Mouse (Mus musculus): ENCODE measurements at regions not wholly inside any gene's neighbourhood (a gene's known extent, or its start where the extent isn't known, plus 50 kb on each side); places are given as distances from the start of the nearest gene placed in this dataset.
A peak's percentile ranks its signal among the peaks of the same experiment; 100 is the strongest.
"Not testable (repeated sequence)": the region's sequence is repeated elsewhere in the genome, so short reads cannot be mapped to it uniquely, and the experiment has no call there.

DNA sequence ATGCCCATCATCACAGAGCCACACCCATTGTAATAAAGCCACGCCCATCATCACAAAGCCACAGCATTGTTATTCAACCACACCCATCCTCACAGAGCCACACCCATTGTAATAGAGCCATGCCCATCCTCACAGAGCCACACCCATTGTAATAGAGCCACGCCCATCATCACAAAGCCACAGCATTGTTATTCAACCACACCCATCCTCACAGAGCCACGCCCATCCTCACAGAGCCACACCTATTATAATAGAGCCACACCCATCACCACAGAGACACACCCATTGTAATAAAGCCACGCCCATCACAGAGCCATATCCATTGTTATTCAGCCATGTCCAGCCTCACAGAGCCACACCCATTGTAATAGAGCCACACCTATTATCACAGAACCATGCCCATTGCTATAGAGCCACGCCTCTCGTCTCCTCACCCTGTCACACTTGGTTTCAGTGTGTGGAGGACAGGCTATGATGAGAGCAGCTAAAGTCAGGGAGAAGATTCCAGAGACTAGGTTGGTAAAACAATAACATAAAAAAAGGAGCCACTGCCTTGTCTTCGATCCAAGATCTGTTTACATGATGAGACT lies 85.6 kb downstream of the Gxylt1 start:
- no peak for DNase-seq

DNA sequence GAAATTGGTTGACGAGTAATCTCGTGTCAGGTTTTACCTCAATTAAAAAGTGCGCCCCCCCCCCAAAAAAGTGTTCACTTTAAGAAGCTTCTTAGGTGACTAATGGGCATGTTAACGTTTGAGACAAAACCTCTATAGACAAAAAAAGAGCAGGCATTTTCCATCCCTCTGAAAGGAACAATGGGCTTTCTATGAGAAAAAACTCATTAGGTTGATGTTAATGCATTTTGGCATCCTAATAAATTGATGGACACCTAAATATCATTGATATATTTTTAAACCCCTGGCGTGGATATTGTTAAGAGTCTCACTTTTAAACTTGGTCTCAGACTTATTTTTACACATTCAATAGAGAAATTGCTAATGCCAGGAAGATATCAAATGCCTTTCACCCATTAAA lies 98.8 kb downstream of the Gxylt1 start:
- no peak for DNase-seq

DNA sequence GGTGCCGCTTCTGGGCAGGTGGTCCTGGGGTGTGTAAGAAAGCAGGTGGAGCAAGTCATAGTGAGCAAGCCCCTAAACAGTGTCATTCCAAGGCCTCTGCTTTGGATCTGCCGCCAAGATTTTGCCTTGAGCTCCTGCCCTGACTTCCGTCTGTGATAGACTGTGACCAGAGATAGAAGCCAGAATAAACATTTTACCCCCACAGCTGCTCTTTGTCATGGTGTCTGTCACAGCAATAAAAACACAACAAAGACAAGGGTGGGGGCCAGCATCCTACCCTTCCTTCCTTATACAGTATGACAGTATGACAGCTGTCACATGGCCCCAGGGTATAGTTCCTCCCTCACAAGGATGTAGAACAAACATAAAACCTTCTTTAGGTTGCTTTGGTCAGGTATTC lies 106.2 kb downstream of the Gxylt1 start:
- DNase-seq, result no peak

DNA sequence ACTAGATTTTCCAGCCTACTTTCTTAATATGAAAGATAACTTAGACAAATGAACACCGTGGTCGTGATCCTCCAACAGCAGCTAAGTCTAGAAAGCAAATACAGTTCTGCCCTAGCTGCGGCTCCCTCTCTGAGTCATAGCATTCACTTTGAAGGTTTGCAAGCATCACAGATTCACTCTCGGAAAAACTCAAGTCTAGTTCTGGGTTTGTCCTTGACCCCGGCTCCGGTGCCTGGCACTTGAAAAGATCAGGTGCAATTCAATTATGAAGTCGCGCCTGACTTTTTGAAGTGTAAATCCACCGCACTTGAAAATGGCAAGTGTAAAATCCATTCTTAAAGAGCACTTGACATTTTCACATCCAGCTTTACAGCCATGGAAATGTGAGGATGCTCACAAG lies 107.5 kb downstream of the Gxylt1 start:
- DNase-seq, result no peak

DNA sequence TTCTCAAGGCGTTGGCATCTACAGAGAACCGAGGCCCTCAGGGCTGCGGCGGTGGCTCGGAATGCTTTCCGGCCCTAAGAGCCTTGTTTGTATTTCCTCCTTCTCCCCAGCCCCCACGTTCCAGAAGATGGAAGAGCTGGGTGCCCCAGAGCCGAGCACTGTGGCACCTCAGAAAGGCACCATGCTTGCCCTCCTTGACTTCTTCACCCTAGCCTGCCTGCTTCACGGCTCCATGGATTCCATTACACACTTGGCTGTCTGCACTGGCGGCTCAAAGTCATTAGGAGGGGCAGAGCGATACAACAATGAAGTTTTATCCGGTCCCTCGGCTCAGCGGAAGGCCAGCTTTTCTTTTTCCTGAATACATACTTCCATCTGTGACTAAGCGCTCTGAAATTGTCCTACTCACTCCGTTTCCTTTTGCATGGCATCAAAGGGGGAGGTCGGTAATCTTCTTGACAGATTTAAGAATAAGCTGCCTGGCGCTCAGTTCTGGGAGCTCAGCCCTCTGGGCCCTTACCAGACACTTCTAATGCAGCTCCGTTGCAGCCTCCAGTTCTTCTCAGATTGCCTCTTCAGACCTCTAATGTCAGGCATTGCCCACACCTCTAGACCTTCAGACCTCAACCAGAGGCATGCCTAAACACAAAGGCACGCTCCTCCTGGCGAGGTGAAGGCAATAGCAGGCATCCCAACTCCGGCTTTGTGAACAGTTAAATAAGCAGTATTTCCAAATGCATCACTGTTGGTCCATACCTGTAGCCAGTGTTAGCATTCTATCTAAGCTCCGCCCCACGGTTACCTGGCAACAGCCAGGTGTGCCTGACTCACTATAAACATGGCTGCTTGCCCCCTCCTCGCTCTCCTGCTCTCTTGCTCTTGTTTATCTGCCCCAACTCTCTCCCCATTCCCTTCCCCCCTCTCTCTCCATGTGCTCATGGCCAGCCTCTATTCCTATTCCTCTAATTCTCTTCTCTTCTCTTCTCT lies 112.8 kb downstream of the Gxylt1 start:
- no peak for DNase-seq

DNA sequence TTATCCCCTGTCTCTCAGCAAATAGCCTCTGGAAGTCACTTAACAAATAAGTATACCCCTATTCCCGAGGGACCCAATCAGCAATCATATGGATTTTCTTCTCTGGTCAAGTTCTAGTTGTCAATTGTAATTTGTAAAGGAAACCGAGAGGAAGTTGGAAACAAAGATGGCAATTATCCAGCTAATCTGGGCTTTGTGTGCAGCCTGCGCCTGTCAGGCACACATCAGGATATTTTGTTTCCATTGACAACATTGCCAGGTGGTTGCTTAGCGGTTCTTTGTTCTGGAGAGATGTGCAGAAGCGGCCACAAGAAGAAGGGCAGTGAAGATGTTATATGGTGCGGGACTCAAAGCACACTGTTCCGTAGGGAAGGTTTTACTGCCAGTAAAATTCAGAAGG lies 113.7 kb downstream of the Gxylt1 start:
- no peak for DNase-seq

DNA sequence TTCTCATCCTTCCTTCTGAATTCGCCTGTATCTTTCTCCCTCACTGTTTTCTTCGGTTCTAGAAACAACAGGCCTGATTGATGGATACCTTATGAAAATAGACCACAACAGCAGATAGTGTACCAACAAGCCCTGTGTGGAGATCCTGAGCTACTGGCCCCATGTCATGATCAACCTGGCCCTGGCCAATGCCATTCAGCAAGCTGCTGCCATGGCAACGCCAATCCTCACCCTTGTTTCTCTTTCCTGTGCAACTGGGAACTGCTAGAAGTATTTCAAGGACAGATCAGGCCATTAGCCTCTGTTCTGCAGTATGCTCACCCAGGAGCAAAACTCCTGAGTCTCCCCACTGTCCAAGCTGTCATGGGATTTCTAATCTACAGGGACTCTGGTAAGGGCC lies 119.2 kb downstream of the Gxylt1 start:
- no peak for DNase-seq

DNA sequence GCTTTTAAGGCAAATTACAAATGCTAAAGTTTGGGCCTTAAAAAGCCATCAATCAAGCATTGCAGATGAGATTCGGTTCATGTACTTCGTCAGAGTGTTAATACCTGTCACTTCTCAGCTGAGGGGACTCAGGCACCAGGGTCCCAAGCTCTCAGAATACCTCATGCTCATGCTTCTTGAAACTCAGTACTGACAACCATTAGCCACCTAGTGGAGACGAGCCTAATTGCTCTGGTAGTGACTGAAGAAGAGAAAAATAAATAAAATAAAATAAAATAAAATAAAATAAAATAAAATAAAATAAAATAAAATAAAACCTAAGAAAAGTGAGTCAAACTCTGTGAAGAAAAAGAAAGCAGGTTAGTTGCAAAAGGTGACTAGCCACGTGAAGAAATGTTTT lies 121.0 kb downstream of the Gxylt1 start:
- DNase-seq, result no peak

DNA sequence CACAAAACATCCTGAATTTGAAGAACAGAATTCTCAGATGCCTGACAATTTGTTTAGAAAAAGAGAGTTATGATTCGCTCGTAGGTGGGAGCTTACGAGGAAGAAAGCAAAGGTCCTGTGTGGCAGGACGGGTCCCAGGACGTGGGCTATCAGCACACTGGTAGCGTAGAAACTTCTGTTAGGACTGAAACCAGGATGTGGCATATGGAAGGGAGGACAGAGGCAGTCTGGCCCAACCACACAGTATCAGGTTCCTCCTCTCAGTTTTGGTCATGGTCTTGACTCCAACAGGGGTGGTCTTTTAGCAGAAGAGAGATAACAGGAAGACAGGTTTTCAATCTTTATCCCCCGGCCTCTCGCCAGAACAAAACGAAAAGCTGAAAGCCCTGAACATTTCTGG lies 130.1 kb downstream of the Gxylt1 start:
- no peak for DNase-seq

DNA sequence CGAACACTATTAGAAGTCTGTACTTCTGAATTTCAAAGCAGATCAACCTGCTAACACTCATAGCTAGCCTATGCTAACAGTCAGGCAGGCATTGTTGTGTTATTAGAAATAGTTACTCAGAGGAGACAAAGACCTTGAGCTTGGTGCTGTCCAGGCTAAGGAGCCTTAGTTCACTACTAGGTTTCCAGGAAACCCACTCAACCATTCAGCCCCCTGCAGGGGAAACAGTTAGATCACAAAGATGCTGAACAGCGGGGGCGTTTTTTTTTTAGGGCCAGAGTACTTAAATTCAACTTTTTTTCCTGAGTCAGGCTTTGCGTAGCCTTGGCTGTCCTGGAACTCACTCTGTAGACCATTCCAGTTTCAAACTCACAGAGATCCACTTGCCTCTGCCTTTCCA lies 130.7 kb downstream of the Gxylt1 start:
- no peak for DNase-seq

DNA sequence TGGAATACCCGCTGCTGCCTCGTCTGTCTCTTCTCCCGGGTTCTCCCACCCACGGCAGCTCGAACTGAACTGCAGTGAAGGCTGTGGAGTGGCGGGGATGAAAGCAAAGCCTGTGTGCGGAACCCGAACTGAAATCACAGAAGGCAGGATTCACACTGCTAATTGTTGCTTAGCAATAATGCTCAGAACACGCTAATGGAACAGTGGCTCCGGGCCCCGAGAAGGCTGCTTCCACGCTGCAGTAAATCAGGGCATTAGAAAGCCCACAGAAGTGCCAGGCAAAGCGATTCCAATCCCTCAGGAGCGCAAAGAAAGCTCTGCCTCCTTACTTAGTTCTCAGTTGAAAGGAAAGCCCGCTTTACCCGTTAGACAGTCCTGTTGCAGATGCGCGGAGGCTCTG lies 141.6 kb downstream of the Gxylt1 start:
- DNase-seq, result peak; percentile 26

DNA sequence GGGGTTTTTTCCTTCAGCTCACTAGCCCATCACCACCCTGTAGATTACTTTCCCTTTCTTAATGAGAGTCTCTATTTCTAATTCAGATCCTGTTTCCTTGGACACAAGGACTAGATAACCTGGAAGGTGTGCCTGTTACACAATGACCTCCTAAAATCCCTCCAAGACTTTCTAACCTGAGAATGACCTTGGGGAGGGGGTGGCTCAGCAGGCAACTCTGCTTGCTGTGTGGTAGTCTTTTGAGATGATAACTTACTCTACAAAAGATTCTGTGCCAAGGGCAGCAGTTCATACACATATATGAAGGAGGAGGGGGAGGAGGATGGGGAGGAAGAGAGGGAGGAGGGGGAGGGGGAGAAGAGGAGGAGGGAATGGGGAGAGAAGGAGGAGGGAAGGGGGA lies 143.9 kb downstream of the Gxylt1 start:
- DNase-seq, result no peak

DNA sequence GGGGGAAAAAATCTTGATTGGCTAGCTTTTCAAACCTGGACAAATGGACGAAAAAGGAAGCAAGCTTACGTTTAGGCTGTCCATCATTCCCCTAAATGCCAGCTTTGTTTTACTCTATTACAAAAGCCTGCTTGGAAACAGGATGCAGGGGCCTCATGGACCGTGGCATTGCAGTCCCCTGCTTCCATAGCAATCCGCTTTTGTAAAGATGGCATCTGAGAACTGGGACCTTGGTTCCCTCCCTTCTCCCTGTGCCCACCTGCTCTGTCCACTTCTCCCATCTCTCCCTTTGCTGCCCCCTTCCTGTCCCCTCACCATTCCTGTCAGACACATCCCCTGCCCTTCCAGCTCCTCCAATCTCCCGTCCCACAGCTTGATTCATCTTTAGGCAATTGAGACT lies 149.7 kb downstream of the Gxylt1 start:
- DNase-seq, result no peak

DNA sequence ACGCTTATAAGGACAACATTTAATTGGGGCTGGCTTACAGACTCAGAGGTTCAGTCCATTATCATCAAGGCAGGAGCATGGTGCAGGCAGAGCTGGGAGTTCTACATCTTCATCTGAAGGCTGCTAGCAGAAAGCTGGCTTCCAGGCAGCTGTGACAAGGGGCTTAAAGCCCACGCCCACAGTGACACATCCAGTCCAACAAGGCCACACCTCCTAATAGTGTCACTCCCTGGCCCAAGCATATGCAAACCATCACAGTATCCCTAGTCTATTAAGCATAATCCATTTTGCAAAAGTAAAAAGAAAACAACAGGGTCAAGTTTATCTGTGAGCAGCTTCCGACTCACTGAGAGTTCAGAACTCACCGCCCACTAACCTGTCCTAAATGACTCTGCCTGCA lies 153.8 kb downstream of the Gxylt1 start:
- no peak for DNase-seq

DNA sequence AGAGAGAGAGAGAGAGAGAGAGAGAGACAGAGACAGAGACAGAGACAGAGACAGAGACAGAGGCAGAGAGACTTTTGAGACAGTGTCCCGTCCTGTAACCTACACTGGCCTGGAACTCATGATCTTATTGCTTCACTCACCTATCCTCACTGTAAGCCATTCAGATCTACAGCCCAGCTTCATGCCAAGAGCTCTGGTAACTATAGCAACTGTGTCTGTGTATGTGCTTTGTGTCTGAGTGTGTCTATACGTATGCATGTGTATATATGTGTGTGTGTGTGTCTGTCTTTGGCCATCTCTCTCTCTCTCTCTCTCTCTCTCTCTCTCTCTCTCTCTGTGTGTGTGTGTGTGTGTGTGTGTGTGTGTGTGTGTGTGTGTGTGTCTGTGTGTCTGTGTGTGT lies 157.2 kb downstream of the Gxylt1 start:
- DNase-seq, result not testable (repeated sequence)

DNA sequence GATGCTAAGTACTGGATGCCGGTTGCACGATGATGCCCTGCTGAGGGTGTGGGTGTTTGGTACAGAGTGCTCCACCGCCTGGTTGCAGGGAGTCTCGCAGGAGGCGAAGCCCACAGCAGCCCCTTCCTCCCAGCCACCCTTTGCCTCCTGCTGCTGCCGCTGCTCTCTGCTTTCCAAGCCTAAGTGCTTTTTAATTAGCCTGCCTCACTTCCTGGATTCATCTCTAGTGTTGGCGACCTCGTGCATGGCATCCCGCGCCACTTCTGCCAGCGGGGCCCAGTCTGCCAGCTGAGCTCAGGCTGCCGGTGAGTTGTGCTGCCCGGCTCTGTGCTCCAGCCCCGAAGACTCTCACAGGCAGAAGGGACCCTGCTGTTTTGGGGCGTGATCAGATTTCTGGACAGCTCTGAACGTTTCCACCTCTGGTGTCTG lies 159.3 kb downstream of the Gxylt1 start:
- DNase-seq, result peak; percentile 35

DNA sequence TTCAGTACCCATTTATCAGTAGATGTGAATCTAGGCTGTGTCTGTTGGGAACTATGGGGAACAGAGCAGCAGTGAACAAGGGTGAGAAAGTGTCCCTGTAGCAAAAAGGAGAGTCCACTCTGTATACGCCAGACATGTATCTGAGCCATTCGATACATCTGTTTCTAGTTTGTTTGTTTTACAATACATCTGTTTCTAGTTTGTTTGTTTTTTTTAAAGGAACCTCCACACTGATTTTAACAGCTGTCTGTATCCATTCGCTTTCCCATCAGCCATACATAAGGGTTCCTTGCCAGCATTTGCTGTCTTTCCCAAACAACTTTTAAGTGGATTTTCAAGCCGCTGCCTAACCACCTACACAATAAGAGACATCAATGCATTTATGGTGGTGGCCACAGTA lies 170.0 kb downstream of the Gxylt1 start:
- no peak for DNase-seq

DNA sequence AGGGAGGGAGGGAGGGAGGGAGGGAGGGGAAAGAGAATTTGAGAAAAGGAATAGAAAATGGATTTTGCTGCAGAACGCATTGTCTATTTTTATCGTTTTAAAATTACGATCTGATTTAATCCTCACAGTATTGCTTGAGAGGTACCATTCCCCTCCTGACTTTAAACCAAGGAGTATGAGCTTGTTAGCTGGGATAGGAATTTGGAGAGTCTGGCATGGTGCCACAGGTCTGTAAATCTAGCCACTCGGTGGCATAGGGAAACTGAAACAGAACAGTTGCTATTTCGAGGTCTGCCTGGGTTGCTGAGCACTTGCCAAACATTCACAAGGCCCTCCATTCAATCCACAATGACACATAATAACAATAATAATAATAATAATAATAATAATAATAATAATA lies 171.6 kb downstream of the Gxylt1 start:
- no peak for DNase-seq

DNA sequence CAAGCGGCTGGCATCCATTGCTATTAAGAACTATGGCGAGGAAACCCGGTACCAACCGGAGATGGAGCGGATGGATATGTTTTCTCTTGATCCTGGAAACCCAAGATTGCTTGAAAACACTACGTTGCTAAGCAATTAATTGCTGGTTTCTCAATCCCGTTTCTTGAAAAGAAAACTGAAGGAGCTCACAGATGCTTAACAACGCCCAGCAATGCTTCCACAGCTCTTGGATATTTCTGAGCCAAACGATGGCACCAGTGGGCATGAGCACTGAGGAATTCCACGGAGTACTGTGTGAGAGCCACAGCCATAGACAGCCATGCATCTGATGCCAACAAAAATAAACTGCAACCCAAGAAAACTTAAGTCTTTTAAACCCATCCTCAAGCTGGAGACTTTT lies 173.1 kb downstream of the Gxylt1 start:
- DNase-seq, result no peak

DNA sequence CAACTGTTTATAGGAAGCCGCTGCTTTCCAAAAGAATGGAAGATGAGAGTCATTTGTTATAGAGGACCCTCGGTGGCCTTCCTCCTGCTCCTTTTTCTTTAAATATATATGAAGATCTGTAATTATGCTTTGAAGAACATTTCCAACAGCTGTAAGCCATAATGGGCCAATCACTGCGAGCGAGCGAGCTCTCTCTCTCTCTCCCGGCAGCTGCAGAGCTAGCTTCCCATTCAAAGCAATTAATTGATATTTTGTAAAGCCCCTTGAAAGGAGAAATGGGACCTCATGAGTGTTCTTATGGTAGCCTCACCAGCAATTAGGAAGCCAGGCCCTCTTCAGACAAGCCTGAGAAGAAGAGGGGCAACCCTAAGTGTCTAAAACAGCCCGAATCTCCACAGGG lies 174.1 kb downstream of the Gxylt1 start:
- no peak for DNase-seq

DNA sequence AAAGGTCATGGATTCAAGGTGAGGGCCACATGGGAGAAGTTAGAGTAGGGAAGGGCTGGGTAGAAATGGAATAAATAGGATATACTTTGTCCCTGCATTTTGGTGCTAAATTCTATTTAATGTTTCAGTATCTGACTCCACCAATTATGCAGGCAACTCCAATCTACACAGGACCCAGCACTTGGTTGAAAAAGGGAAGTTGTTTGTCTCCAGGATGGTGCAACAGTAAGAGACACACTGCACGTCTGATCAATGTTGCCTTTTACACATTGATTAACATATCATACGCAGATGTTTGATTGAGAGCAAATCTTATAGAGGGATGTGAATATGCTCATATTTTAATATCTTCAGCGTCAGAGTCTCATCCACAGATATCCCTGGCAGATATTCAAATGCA lies 175.1 kb downstream of the Gxylt1 start:
- DNase-seq, result no peak

DNA sequence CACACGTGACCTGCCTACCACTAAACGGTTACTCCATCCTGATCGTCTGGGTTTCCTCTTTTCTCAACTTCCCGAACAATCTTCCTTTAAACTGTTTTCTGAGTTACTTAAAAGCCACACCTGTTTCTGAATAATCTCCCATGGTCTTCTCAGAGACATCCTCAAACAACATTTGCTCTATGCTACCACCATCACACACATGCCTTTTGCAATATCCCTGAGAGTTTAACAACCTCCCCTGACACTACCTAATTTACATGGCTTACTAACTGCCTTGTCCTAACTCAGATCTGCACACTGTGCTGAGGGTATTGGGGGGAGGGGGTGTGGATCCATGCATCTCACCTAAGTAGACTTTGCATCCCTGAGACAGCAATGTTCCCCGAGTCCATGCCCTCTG lies 178.6 kb downstream of the Gxylt1 start:
- no peak for DNase-seq

DNA sequence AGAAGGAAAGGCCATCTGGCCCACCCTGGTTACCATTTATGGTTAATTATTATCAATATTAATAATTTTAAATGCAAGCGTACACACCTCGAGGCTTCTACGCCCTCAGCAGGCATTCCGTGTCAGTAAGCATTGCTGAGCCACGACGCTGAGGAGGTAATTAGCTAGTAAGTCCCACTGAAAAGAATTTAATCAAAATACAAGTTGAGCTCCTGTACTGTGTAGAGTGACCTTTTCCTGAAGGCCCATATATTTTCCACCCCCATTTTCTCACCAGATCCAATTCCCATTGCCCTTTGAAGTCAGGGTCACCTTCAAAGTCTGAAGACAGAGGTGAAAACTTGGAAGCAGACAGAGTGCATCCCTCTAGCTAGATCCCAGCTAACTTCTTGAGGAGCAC lies 179.8 kb downstream of the Gxylt1 start:
- no peak for DNase-seq

All from right cerebral cortex, postnatal 25 days (tissue).